Mouse (Mus musculus) heart, postnatal 0 days (tissue): ENCODE measurements at regions not wholly inside any gene's neighbourhood (a gene's known extent, or its start where the extent isn't known, plus 50 kb on each side); places are given as distances from the start of the nearest gene placed in this dataset.

Experiments
- ATAC-seq: fragments of 200-750 bp; cut with Nextera tagmentation; 2 replicates; pipeline ENCODE4 v1.8.0; 2017; ENCODE audit warnings: low read depth, moderate number of reproducible peaks, moderate library complexity; ENCODE audit not compliant: insufficient read depth
- DNase-seq: peaks from one replicate; pipeline ENCODE4 v3.0.0-alpha.2; 2016; ENCODE audit warnings: low spot score
- H3K27ac ChIP-seq: fragments of 300-500 bp; sonication (generic); 2 replicates; pipeline ENCODE4 v1.5.1; 2014; ENCODE audit warnings: low read depth, mild to moderate bottlenecking
- H3K27me3 ChIP-seq: fragments of 300-500 bp; sonication (generic); 2 replicates; pipeline ENCODE4 v1.6.1; 2014; ENCODE audit warnings: low read length, mixed read lengths; ENCODE audit not compliant: control insufficient read depth, insufficient read depth
- H3K36me3 ChIP-seq: fragments of 300-500 bp; sonication (generic); replicated peaks from 2 replicates; pipeline ENCODE4 v1.6.1; 2014; ENCODE audit warnings: low read length, mixed read lengths; ENCODE audit not compliant: control insufficient read depth, insufficient read depth
- H3K4me1 ChIP-seq: fragments of 300-500 bp; sonication (generic); 2 replicates; pipeline ENCODE4 v1.6.1; 2014; ENCODE audit warnings: antibody characterized with exemption; ENCODE audit not compliant: control insufficient read depth, insufficient read depth
- H3K4me2 ChIP-seq: fragments of 300-500 bp; sonication (generic); 2 replicates; pipeline ENCODE4 v1.6.1; 2014; ENCODE audit warnings: low read depth, mild to moderate bottlenecking, low read length, moderate library complexity
- H3K4me3 ChIP-seq: fragments of 300-500 bp; sonication (generic); 2 replicates; pipeline ENCODE4 v1.5.1; 2014; ENCODE audit warnings: low read depth, low read length
- H3K9ac ChIP-seq: fragments of 300-500 bp; sonication (generic); replicated peaks from 2 replicates; pipeline ENCODE4 v1.6.1; 2014; ENCODE audit warnings: low read depth, low read length, mixed read lengths
- H3K9me3 ChIP-seq: fragments of 300-500 bp; sonication (generic); replicated peaks from 2 replicates; pipeline ENCODE4 v1.6.1; 2016; ENCODE audit warnings: low read length; ENCODE audit not compliant: control insufficient read depth
- CTCF ChIP-seq: IDR thresholded peaks from 2 replicates; pipeline ENCODE4 v1.5.1; 2016; ENCODE audit warnings: antibody characterized with exemption, control low read depth, low read depth
- EP300 ChIP-seq: IDR thresholded peaks from 2 replicates; pipeline ENCODE4 v1.6.1; 2016; ENCODE audit warnings: antibody characterized with exemption, low read depth
- WGBS: fragments of 180-500 bp; shearing (Covaris S2); extraction: QIAGEN DNeasy Blood & Tissue Kit; methylation state at CpG from one replicate; pipeline ENCODE4 v1.1.7; 2014; 5-methylcytosine and 5-hydroxymethylcytosine counted together

- H3K4me3 ChIP-seq, result no peak overlapping the region
- TF ChIP-seq EP300, result no peak
- TF ChIP-seq CTCF, result no peak
- WGBS, result 33% methylated on average over 9 of the region's 9 CpGs
- H3K4me1 ChIP-seq, result no peaks in the 10 kb centered on the region
- no peak overlapping the region for H3K27ac ChIP-seq
- no peaks in the 10 kb centered on the region for H3K9me3 ChIP-seq
- ATAC-seq (peak; percentile 68), DNase-seq (peak; percentile 52)
- peak overlapping the region; percentile 9; the same call in 1 of the 2 replicates for H3K4me2 ChIP-seq
- no peaks in the 10 kb centered on the region for H3K27me3 ChIP-seq
- H3K9ac ChIP-seq, result no peak overlapping the region
- no peaks in the 10 kb centered on the region for H3K36me3 ChIP-seq
Observed at GRCm38 (mm10) chr9:80688481-80689086, 223.3 kb upstream of the Impg1 start.

GRCm38 (mm10) chr9:80683030-80683692 is 217.9 kb upstream of the Impg1 start:
- TF ChIP-seq CTCF, result no peak
- no peak for TF ChIP-seq EP300
- Histone ChIP-seq H3K4me1 (no peaks in the 10 kb centered on the region), H3K4me2 (no peak overlapping the region), H3K4me3 (no peak overlapping the region), H3K27ac (no peak overlapping the region), H3K9ac (no peak overlapping the region), H3K36me3 (no peaks in the 10 kb centered on the region), H3K9me3 (no peaks in the 10 kb centered on the region), H3K27me3 (no peaks in the 10 kb centered on the region)
- WGBS, result 61% methylated on average over 5 of the region's 5 CpGs
- no peak for ATAC-seq
- no peak for DNase-seq

DNA sequence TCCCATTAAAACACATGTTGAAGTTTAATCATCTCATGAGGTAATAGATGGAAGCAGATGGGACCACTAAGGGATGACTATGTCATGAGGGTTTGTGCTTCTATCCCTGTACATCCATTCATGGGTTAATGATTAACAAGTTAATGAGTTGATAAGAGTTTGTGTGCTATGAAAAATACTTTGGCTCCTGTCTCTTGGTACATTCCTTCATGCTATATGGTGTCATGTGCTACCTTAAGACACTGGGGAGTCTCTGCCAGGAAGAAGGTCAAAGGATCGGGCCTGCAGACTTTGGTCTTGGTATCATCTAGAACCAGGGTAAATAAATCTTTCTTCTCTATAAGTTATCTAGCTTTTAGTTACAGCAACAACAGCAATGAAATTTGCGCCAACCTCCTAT is 216.4 kb upstream of the Impg1 start:
- Histone ChIP-seq H3K4me1 (no peaks in the 10 kb centered on the region), H3K4me2 (no peak overlapping the region), H3K9ac (no peak overlapping the region), H3K36me3 (no peaks in the 10 kb centered on the region), H3K27me3 (no peaks in the 10 kb centered on the region), H3K9me3 (no peaks in the 10 kb centered on the region), H3K27ac (no peak overlapping the region), H3K4me3 (no peak overlapping the region)
- DNase-seq (no peak), ATAC-seq (no peak)
- WGBS, result 88% methylated on average over 2 of the region's 2 CpGs
- no peak for TF ChIP-seq CTCF
- no peak for TF ChIP-seq EP300

DNA sequence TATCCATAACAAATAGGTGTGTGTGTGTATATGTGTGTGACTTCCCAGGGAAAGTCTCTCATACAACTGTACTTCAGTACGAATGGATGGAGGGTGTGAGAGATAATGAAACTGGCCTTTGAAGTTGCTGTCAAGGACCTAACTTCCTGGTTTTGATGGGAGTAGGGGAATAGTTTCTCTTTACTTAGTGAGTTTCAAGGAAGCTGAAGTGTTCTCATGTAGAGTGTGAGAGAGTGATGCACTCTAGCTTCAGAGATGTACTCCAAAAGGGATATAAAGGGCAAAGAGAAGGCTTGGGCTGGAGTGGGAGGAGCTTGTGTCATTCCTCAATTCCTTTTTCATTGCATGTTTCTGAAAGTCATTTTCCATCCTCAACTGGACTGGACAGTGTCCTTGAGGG is 206.2 kb upstream of the Impg1 start:
- H3K9me3 ChIP-seq, result no peaks in the 10 kb centered on the region
- H3K4me2 ChIP-seq, result no peak overlapping the region
- H3K4me3 ChIP-seq, result no peak overlapping the region
- no peaks in the 10 kb centered on the region for H3K4me1 ChIP-seq
- no peak overlapping the region for H3K9ac ChIP-seq
- H3K27me3 ChIP-seq, result no peaks in the 10 kb centered on the region
- TF ChIP-seq CTCF (no peak), EP300 (no peak)
- 44% methylated on average over 1 of the region's 1 CpGs for WGBS
- DNase-seq (no peak), ATAC-seq (no peak)
- H3K27ac ChIP-seq, result no peak overlapping the region
- no peaks in the 10 kb centered on the region for H3K36me3 ChIP-seq

GRCm38 (mm10) chr9:80668575-80669248 is 203.4 kb upstream of the Impg1 start:
- DNase-seq (no peak), ATAC-seq (no peak)
- 65% methylated on average over 5 of the region's 5 CpGs for WGBS
- H3K4me1 ChIP-seq, result no peaks in the 10 kb centered on the region
- no peak overlapping the region for H3K9ac ChIP-seq
- TF ChIP-seq EP300 (no peak), CTCF (no peak)
- no peak overlapping the region for H3K4me2 ChIP-seq
- no peak overlapping the region for H3K4me3 ChIP-seq
- no peak overlapping the region for H3K27ac ChIP-seq
- H3K27me3 ChIP-seq, result no peaks in the 10 kb centered on the region
- no peaks in the 10 kb centered on the region for H3K36me3 ChIP-seq
- no peaks in the 10 kb centered on the region for H3K9me3 ChIP-seq
